Mouse (Mus musculus) small intestine, adult 2 months (tissue): ENCODE results near the gene Bag5. TPM values are rescaled to one million over a fixed set of nuclear protein-coding genes. Genes with fewer than 3 reads are reported as not detected.

Source experiments
- H3K27ac ChIP-seq: fragments of 200-500 bp; 2 replicates; pipeline ENCODE4 v1.5.1; 2012; ENCODE audit warnings: low read depth, low read length, control low read depth, inconsistent platforms; ENCODE audit not compliant: insufficient read depth
- H3K27me3 ChIP-seq: fragments of 200-500 bp; 2 replicates; pipeline ENCODE4 v1.6.1; 2012; ENCODE audit warnings: mild to moderate bottlenecking, moderate library complexity, low read length, inconsistent platforms; ENCODE audit not compliant: control insufficient read depth, insufficient read depth
- H3K36me3 ChIP-seq: fragments of 200-500 bp; 2 replicates; pipeline ENCODE4 v1.6.1; 2012; ENCODE audit warnings: mild to moderate bottlenecking, low read length, control low read depth, inconsistent platforms; ENCODE audit not compliant: control insufficient read depth, insufficient read depth
- H3K4me1 ChIP-seq: fragments of 200-500 bp; 2 replicates; pipeline ENCODE4 v1.6.1; 2012; ENCODE audit warnings: low read length, inconsistent platforms, mixed read lengths; ENCODE audit not compliant: control insufficient read depth, insufficient read depth, insufficient read length
- H3K4me3 ChIP-seq: fragments of 200-500 bp; 2 replicates; pipeline ENCODE4 v1.5.1; 2012; ENCODE audit warnings: low read depth, mild to moderate bottlenecking, control low read depth, inconsistent platforms, low read length, moderate library complexity
- CTCF ChIP-seq: fragments of 200-500 bp; IDR thresholded peaks from 2 replicates; pipeline ENCODE4 v1.5.1; 2012; ENCODE audit warnings: low read depth, mild to moderate bottlenecking, control low read depth, inconsistent platforms, low read length, moderate library complexity, mixed read lengths; ENCODE audit not compliant: insufficient replicate concordance, insufficient read length; ENCODE audit errors: extremely low read depth
- POLR2A ChIP-seq: fragments of 200-500 bp; IDR thresholded peaks from 2 replicates; pipeline ENCODE4 v1.6.1; 2012; ENCODE audit warnings: low read depth, mild to moderate bottlenecking, control low read depth, inconsistent platforms, low read length, moderate library complexity
- WGBS: fragments of 180-500 bp; shearing (Covaris S2); methylation state at CpG from one replicate; pipeline ENCODE4 v1.1.7; 2018; 5-methylcytosine and 5-hydroxymethylcytosine counted together
- polyA plus RNA-seq: library from polyadenylated mRNA; depleted of rRNA; stranded (reverse); fragments of >200 nt; gene quantifications from 2 replicates; pipeline ENCODE4 v1.2.3, GENCODE M21; 2012

Gene Bag5
- polyA plus RNA-seq, 1 experiment, result 5.5 TPM

DNA sequence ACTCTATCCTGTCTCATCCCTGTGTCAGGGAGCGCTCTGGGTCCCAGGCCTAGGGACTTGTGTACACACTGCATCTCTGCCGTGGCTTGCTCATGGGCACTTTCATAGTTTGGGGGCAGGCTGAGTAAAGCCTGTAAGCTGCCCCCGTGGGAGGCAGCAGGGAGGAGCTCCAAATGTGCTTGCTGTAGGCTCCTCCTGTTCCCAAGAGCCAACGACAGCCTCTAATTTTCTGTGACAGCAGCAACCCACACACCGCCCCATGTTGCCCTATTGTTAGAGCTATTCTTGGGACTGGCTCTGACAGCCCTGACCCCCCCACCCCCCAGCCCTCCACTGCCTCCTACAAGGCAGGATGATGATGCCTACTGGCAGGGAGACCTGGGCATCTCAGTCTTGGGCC is 31.1 kb downstream of the Bag5 start:
- peak overlapping the region; percentile 85 for H3K27ac ChIP-seq
- H3K36me3 ChIP-seq, result peaks cover 11% of the 10 kb centered on the region
- H3K4me1 ChIP-seq, result peaks cover 24% of the 10 kb centered on the region
- no peaks in the 10 kb centered on the region for H3K27me3 ChIP-seq
- TF ChIP-seq CTCF, result no peak
- TF ChIP-seq POLR2A, result no peak
- 78% methylated on average over 5 of the region's 5 CpGs for WGBS
- H3K4me3 ChIP-seq, result no peak overlapping the region

DNA sequence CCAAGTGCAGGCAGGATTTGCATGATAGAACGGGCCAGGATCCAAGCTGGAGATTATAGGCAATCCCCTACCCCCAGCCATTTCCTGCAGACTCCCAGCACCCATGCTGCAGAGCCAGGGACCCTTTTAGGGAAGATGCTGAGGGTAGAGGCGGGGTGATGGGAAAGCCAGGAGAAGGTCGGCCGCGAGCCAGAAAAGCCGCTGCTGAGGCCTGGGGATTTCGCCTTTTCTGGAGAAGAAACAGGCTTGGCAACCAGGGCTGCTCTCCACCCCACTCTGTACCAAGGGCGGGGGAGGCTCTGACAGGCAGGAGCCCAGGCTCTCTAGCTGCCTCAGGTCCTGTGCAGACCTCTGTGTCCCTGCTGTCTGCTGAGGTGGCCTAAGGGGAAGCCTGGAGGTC is 31.8 kb downstream of the Bag5 start:
- peak overlapping the region; percentile 79 for H3K27ac ChIP-seq
- no peaks in the 10 kb centered on the region for H3K27me3 ChIP-seq
- TF ChIP-seq CTCF, result no peak
- peak; percentile 14; the same call in 1 of the 2 replicates for TF ChIP-seq POLR2A
- H3K36me3 ChIP-seq, result peaks cover 11% of the 10 kb centered on the region
- H3K4me1 ChIP-seq, result peaks cover 22% of the 10 kb centered on the region
- no peak overlapping the region for H3K4me3 ChIP-seq
- WGBS, result 78% methylated on average over 8 of the region's 8 CpGs

DNA sequence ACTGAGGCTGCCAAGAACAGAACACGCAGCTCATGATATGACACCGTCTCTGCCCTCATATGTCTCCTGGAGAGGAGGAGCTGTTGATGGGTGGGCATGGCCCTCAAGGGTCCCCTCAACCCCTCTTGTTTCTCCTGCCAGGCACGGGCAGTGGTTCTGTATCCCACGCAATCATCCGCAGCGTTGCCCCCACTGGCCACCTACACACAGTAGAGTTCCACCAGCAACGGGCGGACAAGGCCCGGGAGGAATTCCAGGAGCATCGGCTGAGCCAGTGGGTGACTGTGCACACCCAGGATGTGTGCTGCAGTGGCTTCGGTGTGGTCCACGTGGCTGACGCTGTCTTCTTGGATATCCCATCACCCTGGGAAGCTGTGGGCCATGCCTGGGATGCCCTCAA is 32.4 kb downstream of the Bag5 start:
- H3K36me3 ChIP-seq, result peaks cover 11% of the 10 kb centered on the region
- H3K27ac ChIP-seq, result peak overlapping the region; percentile 56; the same call in 1 of the 2 replicates
- 91% methylated on average over 13 of the region's 13 CpGs for WGBS
- no peaks in the 10 kb centered on the region for H3K27me3 ChIP-seq
- TF ChIP-seq CTCF, result no peak
- TF ChIP-seq POLR2A, result no peak
- no peak overlapping the region for H3K4me3 ChIP-seq
- peaks cover 26% of the 10 kb centered on the region for H3K4me1 ChIP-seq

DNA sequence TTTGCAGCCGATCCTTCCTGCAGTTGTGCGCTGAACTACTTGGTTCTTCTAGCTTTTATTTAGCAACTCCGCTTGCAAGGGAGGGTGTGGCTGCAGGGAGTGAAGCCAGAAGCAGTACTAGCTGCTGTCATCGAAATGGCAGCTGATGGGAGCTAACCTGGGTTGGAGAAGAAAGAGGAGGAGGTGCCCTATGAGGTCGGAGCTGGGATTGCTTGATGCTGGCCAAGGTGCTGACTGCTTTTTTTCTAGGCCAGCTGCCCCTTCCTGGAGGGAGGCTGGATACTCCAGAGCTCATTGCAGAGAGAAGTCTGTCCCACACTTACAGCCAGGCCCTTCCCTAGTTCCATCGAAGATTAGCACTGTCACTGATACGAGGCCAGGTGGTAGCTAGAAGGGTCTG is 34.1 kb downstream of the Bag5 start:
- Histone ChIP-seq H3K27me3 (no peaks in the 10 kb centered on the region), H3K36me3 (peaks cover 11% of the 10 kb centered on the region), H3K4me1 (peaks cover 31% of the 10 kb centered on the region), H3K4me3 (peak overlapping the region; percentile 88), H3K27ac (no peak overlapping the region)
- TF ChIP-seq POLR2A (no peak), CTCF (no peak)
- WGBS, result 24% methylated on average over 7 of the region's 7 CpGs

DNA sequence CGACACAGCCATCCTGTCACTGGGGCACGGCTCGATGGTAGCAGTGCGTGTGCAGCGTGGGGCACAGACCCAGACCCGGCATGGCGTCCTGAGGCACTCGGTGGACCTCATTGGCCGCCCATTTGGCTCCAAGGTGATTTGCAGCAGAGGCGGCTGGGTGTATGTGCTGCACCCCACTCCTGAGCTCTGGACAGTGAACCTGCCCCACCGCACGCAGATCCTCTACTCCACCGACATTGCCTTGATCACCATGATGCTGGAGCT is 34.5 kb downstream of the Bag5 start:
- Histone ChIP-seq H3K4me3 (peak overlapping the region; percentile 88), H3K36me3 (peaks cover 11% of the 10 kb centered on the region), H3K27ac (no peak overlapping the region), H3K4me1 (peaks cover 31% of the 10 kb centered on the region), H3K27me3 (no peaks in the 10 kb centered on the region)
- TF ChIP-seq POLR2A (no peak), CTCF (no peak)
- 2% methylated on average over 13 of the region's 13 CpGs for WGBS

DNA sequence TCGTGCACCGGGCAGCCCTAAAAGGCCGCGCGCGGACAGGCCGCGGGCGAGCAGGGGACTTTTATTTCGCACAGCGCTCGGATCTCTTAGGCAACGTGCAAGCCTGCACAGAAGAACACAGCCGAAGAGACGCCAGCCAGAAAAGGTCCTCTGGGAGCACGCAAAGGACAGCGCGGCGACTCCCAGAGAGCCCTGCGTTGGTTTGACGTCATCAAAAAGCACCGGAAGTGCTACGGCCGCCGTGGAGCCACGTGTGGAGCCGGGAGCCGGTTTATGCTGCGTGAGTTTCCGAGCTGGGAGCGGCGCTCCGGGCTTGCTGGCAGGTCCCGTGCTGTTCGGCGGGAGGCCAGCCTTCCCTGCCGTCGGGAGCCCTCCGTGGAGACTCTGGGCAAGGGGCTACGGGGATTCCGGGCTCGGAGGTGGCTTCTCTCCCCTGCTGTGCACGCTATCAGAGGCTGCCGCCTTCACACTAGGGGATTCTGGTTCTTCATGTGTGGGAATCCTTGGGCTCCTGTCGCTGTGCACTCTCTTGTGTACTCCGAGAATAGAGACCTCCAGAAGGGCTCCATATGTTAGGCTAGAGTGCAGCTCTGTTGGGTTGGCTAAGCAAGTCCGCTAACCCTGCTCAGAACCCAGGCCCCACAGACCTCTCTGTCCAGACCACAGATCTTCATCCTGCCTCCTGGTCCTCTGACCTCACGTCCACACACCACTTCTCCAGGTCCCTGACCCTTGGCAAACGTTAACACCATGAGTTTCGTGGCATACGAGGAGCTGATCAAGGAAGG is 35.0 kb downstream of the Bag5 start, which contains the start of gene Trmt61a:
Gene Trmt61a, plus strand, starts transcription at position 224 of the 788 bp plus-strand sequence.
- peaks cover 31% of the 10 kb centered on the region for H3K4me1 ChIP-seq
- WGBS, result under 1% methylated on average over 51 of the region's 51 CpGs
- TF ChIP-seq POLR2A (peak; percentile 67; the same call in 1 of the 2 replicates), CTCF (no peak)
- H3K27ac ChIP-seq, result peak within 1 kb of the TSS; percentile 97
- H3K4me3 ChIP-seq, result peak within 1 kb of the TSS; percentile 88
- no peaks in the 10 kb centered on the region for H3K27me3 ChIP-seq
- peaks cover 10% of the 10 kb centered on the region for H3K36me3 ChIP-seq

DNA sequence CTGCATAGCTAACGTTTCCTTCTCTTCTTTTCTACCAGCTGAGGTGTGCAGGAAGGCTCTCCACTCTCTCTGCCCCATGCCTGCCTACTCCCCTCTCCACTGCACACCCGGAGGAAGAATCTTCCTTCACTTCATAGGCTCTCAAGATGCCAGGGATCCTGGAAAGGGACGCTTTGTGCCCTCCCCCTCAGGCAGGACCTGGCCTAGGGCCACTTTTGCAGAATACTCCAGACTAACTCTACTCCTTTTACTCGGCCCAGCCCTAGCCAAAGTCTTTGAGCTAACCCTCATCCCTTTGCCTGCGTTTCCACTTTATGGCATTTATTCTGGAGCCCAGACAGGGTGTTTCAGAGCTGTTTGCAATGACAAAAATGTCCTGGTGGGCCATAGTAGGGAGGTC is 35.6 kb downstream of the Bag5 start:
- Histone ChIP-seq H3K27ac (peak overlapping the region; percentile 97), H3K27me3 (no peaks in the 10 kb centered on the region), H3K4me1 (peaks cover 34% of the 10 kb centered on the region), H3K36me3 (peaks cover 7% of the 10 kb centered on the region), H3K4me3 (peak overlapping the region; percentile 88)
- WGBS, result 6% methylated on average over 5 of the region's 5 CpGs
- TF ChIP-seq POLR2A (no peak), CTCF (no peak)
